Mouse (Mus musculus) embryonic fibroblast, embryonic 13.5 days (primary cell): ENCODE data around the gene Rap1b.

Experiments used
- CTCF ChIP-seq: IDR thresholded peaks from 2 replicates; pipeline ENCODE4 v1.5.1; 2011; ENCODE audit warnings: mild to moderate bottlenecking, control low read depth, low read length, moderate library complexity, borderline replicate concordance; ENCODE audit not compliant: insufficient read depth
- POLR2A ChIP-seq: IDR thresholded peaks from 2 replicates; pipeline ENCODE4 v1.6.1; 2011; ENCODE audit warnings: low read depth, mild to moderate bottlenecking, control low read depth, low read length, moderate library complexity

GRCm38 (mm10) chr10:117848981-117849380 is 3.1 kb upstream of the Rap1b start:
- no peak for TF ChIP-seq POLR2A
- no peak for TF ChIP-seq CTCF
